Mouse (Mus musculus): ENCODE measurements around the gene Fgfr2.

GRCm38 (mm10) chr7:132682336-132682735 is 440.8 kb downstream of the Fgfr2 start:
- TF ChIP-seq POLR2A (IDR thresholded peaks at IDR 0.05; ENCODE audit: insufficient read length, low read depth) (no peak), MAX (IDR thresholded peaks at IDR 0.05; ENCODE audit: low read depth) (no peak), E2F4 (IDR thresholded peaks at IDR 0.05; ENCODE audit: insufficient read depth) (no peak), POLR2AphosphoS2 (IDR thresholded peaks at IDR 0.05; ENCODE audit: insufficient read length, low read depth) (no peak), TCF3 (IDR thresholded peaks at IDR 0.05; ENCODE audit: insufficient read length, low read depth) (no peak), MYOD1 (IDR thresholded peaks at IDR 0.05; ENCODE audit: control insufficient read depth in 1 of 3, insufficient read length in 2 of 3, low read depth in 2 of 3) (no peak)
